Mouse (Mus musculus): ENCODE results near the gene Aspdh. TPM values are rescaled to one million over a fixed set of nuclear protein-coding genes. Genes with fewer than 3 reads are reported as not detected.
A peak's percentile ranks its signal among the peaks of the same experiment; 100 is the strongest.

Gene Aspdh
- polyA plus RNA-seq, 1 experiment: not detected

GRCm38 (mm10) chr7:44484841-44485571 lies 19.8 kb downstream of the Aspdh start:
- Histone ChIP-seq H3K36me3 (ENCODE audit: control insufficient read depth, insufficient read depth, low read length, poor library complexity, severe bottlenecking) (no peaks in the 10 kb centered on the region), H3K27me3 (ENCODE audit: control insufficient read depth, insufficient read depth, low read length, poor library complexity, severe bottlenecking) (peaks cover 3% of the 10 kb centered on the region; the same call in 1 of the 2 replicates), H3K9me3 (replicated peaks; ENCODE audit: control insufficient read depth, insufficient read depth, low read length, poor library complexity, severe bottlenecking) (no peaks in the 10 kb centered on the region), H3K4me1 (ENCODE audit: control insufficient read depth, insufficient read depth, low read length) (peaks cover 14% of the 10 kb centered on the region), H3K4me3 (ENCODE audit: low read depth, low read length) (no peak overlapping the region), H3K27ac (ENCODE audit: insufficient read depth, low read length) (no peak overlapping the region), H3K9ac (ENCODE audit: low read depth, poor library complexity, severe bottlenecking) (no peak overlapping the region)
- TF ChIP-seq EP300 (IDR thresholded peaks at IDR 0.05; ENCODE audit: insufficient read depth, low read depth, low read length) (peak; percentile 92), POLR2A (IDR thresholded peaks at IDR 0.05; ENCODE audit: insufficient read depth, low read length) (no peak), CTCF (IDR thresholded peaks at IDR 0.05; ENCODE audit: low read depth, low read length) (peak; percentile 97)

GRCm38 (mm10) chr7:44485572-44486195 lies 20.5 kb downstream of the Aspdh start:
- TF ChIP-seq EP300 (IDR thresholded peaks at IDR 0.05; ENCODE audit: insufficient read depth, low read depth, low read length): no peak
- TF ChIP-seq POLR2A (IDR thresholded peaks at IDR 0.05; ENCODE audit: insufficient read depth, low read length): no peak
- TF ChIP-seq CTCF (IDR thresholded peaks at IDR 0.05; ENCODE audit: low read depth, low read length): no peak
- no peaks in the 10 kb centered on the region for H3K36me3 ChIP-seq (ENCODE audit: control insufficient read depth, insufficient read depth, low read length, poor library complexity, severe bottlenecking)
- H3K4me3 ChIP-seq (ENCODE audit: low read depth, low read length): no peak overlapping the region
- no peak overlapping the region for H3K9ac ChIP-seq (ENCODE audit: low read depth, poor library complexity, severe bottlenecking)
- 0 out of 2 replicates have a peak overlapping the region, but pooled peaks have one; percentile 14 for H3K27ac ChIP-seq (ENCODE audit: insufficient read depth, low read length)
- peaks cover 14% of the 10 kb centered on the region for H3K4me1 ChIP-seq (ENCODE audit: control insufficient read depth, insufficient read depth, low read length)
- no peaks in the 10 kb centered on the region for H3K9me3 ChIP-seq (replicated peaks; ENCODE audit: control insufficient read depth, insufficient read depth, low read length, poor library complexity, severe bottlenecking)
- H3K27me3 ChIP-seq (ENCODE audit: control insufficient read depth, insufficient read depth, low read length, poor library complexity, severe bottlenecking): no peaks in the 10 kb centered on the region; the same call in 1 of the 2 replicates

- no peaks in the 10 kb centered on the region for H3K36me3 ChIP-seq (ENCODE audit: control insufficient read depth, insufficient read depth, low read length, poor library complexity, severe bottlenecking)
- no peaks in the 10 kb centered on the region for H3K27me3 ChIP-seq (ENCODE audit: control insufficient read depth, insufficient read depth, low read length, poor library complexity, severe bottlenecking)
- H3K9me3 ChIP-seq (replicated peaks; ENCODE audit: control insufficient read depth, insufficient read depth, low read length, poor library complexity, severe bottlenecking): no peaks in the 10 kb centered on the region
- no peak overlapping the region for H3K9ac ChIP-seq (ENCODE audit: low read depth, poor library complexity, severe bottlenecking)
- H3K4me1 ChIP-seq (ENCODE audit: control insufficient read depth, insufficient read depth, low read length): peaks cover 14% of the 10 kb centered on the region
- H3K27ac ChIP-seq (ENCODE audit: insufficient read depth, low read length): no peak overlapping the region
- TF ChIP-seq CTCF (IDR thresholded peaks at IDR 0.05; ENCODE audit: low read depth, low read length) (no peak), EP300 (IDR thresholded peaks at IDR 0.05; ENCODE audit: insufficient read depth, low read depth, low read length) (no peak), POLR2A (IDR thresholded peaks at IDR 0.05; ENCODE audit: insufficient read depth, low read length) (no peak)
- H3K4me3 ChIP-seq (ENCODE audit: low read depth, low read length): no peak overlapping the region
These were observed 21.9 kb downstream of the Aspdh start for GRCm38 (mm10) chr7:44486927-44487575.

GRCm38 (mm10) chr7:44487936-44488335 lies 22.7 kb downstream of the Aspdh start:
- no peak for TF ChIP-seq POLR2A (IDR thresholded peaks at IDR 0.05; ENCODE audit: insufficient read depth, low read length)
- no peak for TF ChIP-seq CTCF (IDR thresholded peaks at IDR 0.05; ENCODE audit: low read depth, low read length)
- no peak for TF ChIP-seq EP300 (IDR thresholded peaks at IDR 0.05; ENCODE audit: insufficient read depth, low read depth, low read length)
- no peaks in the 10 kb centered on the region for H3K27me3 ChIP-seq (ENCODE audit: control insufficient read depth, insufficient read depth, low read length, poor library complexity, severe bottlenecking)
- peaks cover 14% of the 10 kb centered on the region for H3K4me1 ChIP-seq (ENCODE audit: control insufficient read depth, insufficient read depth, low read length)
- H3K36me3 ChIP-seq (ENCODE audit: control insufficient read depth, insufficient read depth, low read length, poor library complexity, severe bottlenecking): no peaks in the 10 kb centered on the region
- H3K9ac ChIP-seq (ENCODE audit: low read depth, poor library complexity, severe bottlenecking): no peak overlapping the region
- H3K9me3 ChIP-seq (replicated peaks; ENCODE audit: control insufficient read depth, insufficient read depth, low read length, poor library complexity, severe bottlenecking): no peaks in the 10 kb centered on the region
- H3K27ac ChIP-seq (ENCODE audit: insufficient read depth, low read length): no peak overlapping the region
- no peak overlapping the region for H3K4me3 ChIP-seq (ENCODE audit: low read depth, low read length)

- H3K36me3 ChIP-seq (ENCODE audit: control insufficient read depth, insufficient read depth, low read length, poor library complexity, severe bottlenecking): no peaks in the 10 kb centered on the region
These were observed 23.4 kb downstream of the Aspdh start for GRCm38 (mm10) chr7:44488545-44488944.

More at GRCm38 (mm10) chr7:44488545-44488944, 23.4 kb downstream of the Aspdh start:
- no peak overlapping the region for H3K4me3 ChIP-seq (ENCODE audit: low read depth, low read length)
- H3K9ac ChIP-seq (ENCODE audit: low read depth, poor library complexity, severe bottlenecking): no peak overlapping the region
- H3K4me1 ChIP-seq (ENCODE audit: control insufficient read depth, insufficient read depth, low read length): peaks cover 14% of the 10 kb centered on the region
- no peak for TF ChIP-seq POLR2A (IDR thresholded peaks at IDR 0.05; ENCODE audit: insufficient read depth, low read length)
- no peak for TF ChIP-seq EP300 (IDR thresholded peaks at IDR 0.05; ENCODE audit: insufficient read depth, low read depth, low read length)
- TF ChIP-seq CTCF (IDR thresholded peaks at IDR 0.05; ENCODE audit: low read depth, low read length): no peak
- H3K9me3 ChIP-seq (replicated peaks; ENCODE audit: control insufficient read depth, insufficient read depth, low read length, poor library complexity, severe bottlenecking): no peaks in the 10 kb centered on the region
- no peak overlapping the region for H3K27ac ChIP-seq (ENCODE audit: insufficient read depth, low read length)
- no peaks in the 10 kb centered on the region for H3K27me3 ChIP-seq (ENCODE audit: control insufficient read depth, insufficient read depth, low read length, poor library complexity, severe bottlenecking)

Measured in ES-Bruce4 (cell line).